Mouse (Mus musculus): ENCODE data around the gene Tead3.

Tead3 gene

GRCm38 (mm10) chr17:28350466-28351352, at the start of gene Tead3:
Gene Tead3, minus strand, starts transcription at chr17:28350817.
- in situ Hi-C loops (cut with MboI; ENCODE audit: low pct_unique_long_range_greater_than_20kb in 1 of 2, low sequenced_read_pairs in 2 of 2, unreplicated experiment in 1 of 2), result no loop called here

GRCm38 (mm10) chr17:28394994-28395393, 44.4 kb upstream of the Tead3 start:
- in situ Hi-C loops (cut with MboI; ENCODE audit: low pct_unique_long_range_greater_than_20kb in 1 of 2, low sequenced_read_pairs in 2 of 2, unreplicated experiment in 1 of 2), result no loop called here

DNA sequence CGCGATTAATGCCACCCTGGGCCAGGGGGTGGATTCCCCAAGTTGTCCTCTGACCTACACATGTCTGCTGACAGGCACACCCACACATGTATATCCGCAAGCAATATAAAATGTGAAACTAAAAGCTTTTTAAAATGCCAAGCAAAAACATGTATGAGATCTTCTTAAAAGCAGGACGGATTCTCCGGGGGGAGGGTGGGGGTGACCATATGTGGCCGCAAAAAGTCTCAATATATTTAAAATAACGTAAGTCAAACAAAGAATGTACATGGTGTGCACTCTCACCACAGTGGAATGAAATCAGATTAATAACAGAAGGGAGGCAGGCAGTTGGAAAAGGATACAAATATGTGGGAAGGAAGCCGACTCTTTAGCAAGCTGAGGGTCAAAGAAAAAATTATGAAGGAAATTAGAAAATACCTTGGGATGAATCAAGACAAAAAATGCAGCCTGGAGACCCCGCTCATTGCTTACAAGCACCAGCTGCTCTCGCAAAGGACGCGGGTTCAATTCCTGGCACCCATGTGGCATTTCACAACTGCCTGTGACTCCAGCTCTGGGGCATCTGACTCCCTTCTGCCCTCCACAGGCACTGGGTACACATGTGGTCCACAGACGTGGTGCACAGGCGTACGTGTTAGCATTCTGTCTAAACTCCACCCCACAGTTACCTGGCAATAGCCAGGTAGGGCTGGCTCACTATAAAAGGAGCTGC, 43.6 kb upstream of the Tead3 start:
- in situ Hi-C loops (cut with MboI; ENCODE audit: low pct_unique_long_range_greater_than_20kb in 1 of 2, low sequenced_read_pairs in 2 of 2, unreplicated experiment in 1 of 2), result no loop called here

DNA sequence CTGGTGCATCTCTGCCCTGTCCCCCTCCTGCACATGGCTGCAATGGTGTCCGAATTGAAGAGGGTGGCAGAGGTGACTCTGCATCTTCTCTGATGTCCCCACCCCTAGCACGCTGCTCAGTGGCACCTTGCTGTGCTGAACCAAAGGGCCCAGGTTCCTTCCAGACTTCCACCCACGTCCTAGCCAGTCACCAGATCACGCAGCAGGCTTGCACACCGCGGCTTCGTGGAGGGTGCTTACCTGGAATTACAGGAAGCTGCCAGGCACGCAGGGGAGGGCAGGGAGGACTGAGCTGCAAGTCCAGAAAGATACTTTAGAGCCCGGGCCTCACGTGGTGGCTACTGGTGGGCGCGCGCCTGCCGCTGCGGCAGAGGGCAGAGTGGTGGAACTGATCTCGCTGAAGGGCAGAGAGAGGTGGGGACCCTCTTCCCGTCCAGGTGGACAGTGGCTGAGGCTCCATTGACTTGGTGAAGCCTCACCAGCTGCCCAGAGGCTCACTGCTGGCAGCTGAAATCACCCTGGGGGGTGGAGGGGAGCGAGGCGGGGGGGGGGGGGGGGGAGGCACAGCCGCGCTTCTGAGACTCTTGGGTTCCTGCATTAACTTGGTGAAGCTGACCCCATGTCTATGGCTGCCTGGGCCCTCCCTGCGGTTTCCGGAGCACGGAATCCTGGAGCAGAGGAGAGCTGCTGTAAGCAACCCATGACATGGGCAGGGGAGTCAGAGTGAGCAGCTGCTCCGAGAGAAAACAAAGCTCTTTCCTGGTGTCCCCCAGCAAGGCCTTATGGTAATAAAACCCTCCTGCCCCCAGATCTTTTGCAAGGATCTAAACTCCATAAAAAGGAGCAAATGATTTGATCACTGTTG, 41.2 kb upstream of the Tead3 start:
- in situ Hi-C loops (cut with MboI; ENCODE audit: low pct_unique_long_range_greater_than_20kb in 1 of 2, low sequenced_read_pairs in 2 of 2, unreplicated experiment in 1 of 2), result no loop called here

- in situ Hi-C loops (cut with MboI; ENCODE audit: low pct_unique_long_range_greater_than_20kb in 1 of 2, low sequenced_read_pairs in 2 of 2, unreplicated experiment in 1 of 2), result loop anchor here in 1 of 2 experiments (10.0 kb wide), 1 partner anchor 146 kb away; the partner anchor contains the start of gene Armc12
Measured at GRCm38 (mm10) chr17:28388534-28388933, 37.9 kb upstream of the Tead3 start.

DNA sequence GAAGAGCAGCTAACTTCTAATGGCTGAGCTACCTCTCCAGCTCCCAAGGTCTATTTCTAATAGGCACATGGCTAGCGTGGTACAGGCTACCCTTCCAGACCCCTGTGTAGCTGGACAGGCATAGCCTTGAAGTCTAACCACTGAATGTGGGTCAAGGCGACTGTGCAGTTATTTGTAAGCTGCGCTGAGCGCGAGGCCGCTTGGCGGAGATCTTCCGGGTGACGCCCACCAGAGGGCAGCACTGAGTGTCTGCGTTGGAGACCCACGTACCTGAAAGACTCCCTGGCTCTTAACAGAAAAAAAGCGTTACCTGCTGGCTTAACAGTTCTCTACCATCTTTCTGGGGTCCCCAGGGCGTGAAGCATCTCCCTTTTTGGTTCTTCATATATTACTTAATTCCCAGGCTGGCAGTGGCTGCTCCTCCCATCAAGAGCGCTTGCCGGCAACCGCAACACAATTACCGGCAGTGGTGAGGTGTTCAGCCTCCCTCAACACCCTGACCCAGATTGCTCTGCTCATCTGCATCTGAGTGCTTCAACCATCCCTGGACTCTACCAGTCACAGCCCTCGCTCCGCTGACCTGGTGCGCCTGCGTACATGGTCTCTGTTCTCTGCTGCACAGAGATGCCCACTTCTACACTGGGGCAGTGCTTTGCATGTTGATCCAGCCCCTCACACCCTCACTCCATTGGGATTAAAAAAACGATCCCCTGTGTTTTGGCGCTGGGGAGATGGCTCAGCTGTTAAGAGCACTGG, 35.7 kb upstream of the Tead3 start:
- in situ Hi-C loops (cut with MboI; ENCODE audit: low pct_unique_long_range_greater_than_20kb in 1 of 2, low sequenced_read_pairs in 2 of 2, unreplicated experiment in 1 of 2), result loop anchor here in 1 of 2 experiments (10.0 kb wide), 1 partner anchor 148 kb away; the partner anchor contains the start of gene Armc12

- in situ Hi-C loops (cut with MboI; ENCODE audit: low pct_unique_long_range_greater_than_20kb in 1 of 2, low sequenced_read_pairs in 2 of 2, unreplicated experiment in 1 of 2), result loop anchor here in 1 of 2 experiments (10.0 kb wide), 1 partner anchor 151 kb away; the partner anchor contains the start of gene Armc12
Measured at GRCm38 (mm10) chr17:28384298-28384697, 33.7 kb upstream of the Tead3 start.

- in situ Hi-C loops (cut with MboI; ENCODE audit: low pct_unique_long_range_greater_than_20kb in 1 of 2, low sequenced_read_pairs in 2 of 2, unreplicated experiment in 1 of 2), result loop anchor here in 1 of 2 experiments (10.0 kb wide), 1 partner anchor 155 kb away; the partner anchor contains the start of gene Armc12
Measured at GRCm38 (mm10) chr17:28380255-28380654, 29.6 kb upstream of the Tead3 start.

- in situ Hi-C loops (cut with MboI; ENCODE audit: low pct_unique_long_range_greater_than_20kb in 1 of 2, low sequenced_read_pairs in 2 of 2, unreplicated experiment in 1 of 2), result loop anchor here in 1 of 2 experiments (5.0 kb wide), 1 partner anchor 162 kb away; no protein-coding TSS in a partner anchor
Measured at GRCm38 (mm10) chr17:28375592-28376061, 25.0 kb upstream of the Tead3 start.

DNA sequence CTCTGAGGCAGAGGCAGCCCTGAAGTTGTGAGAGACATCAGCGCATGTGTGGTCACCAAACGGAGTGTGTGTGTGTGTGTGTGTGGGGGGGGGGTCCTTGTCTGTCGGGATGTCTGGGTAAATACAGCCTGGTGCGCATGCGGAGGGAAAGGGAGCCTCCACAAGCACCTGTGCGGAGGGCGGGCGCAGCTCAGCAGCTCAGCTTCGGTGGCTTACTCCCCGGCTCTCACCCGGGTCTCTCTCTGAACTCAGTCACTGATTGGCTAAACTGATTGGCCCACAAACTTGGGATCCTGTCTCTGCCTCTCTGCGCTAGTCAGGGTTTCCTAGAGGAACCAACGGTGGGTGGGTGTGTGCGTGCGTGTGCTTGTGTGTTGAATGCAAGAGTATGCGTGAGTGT, 23.9 kb upstream of the Tead3 start:
- in situ Hi-C loops (cut with MboI; ENCODE audit: low pct_unique_long_range_greater_than_20kb in 1 of 2, low sequenced_read_pairs in 2 of 2, unreplicated experiment in 1 of 2), result no loop called here

GRCm38 (mm10) chr17:28373821-28374220, 23.2 kb upstream of the Tead3 start:
- in situ Hi-C loops (cut with MboI; ENCODE audit: low pct_unique_long_range_greater_than_20kb in 1 of 2, low sequenced_read_pairs in 2 of 2, unreplicated experiment in 1 of 2), result no loop called here

GRCm38 (mm10) chr17:28371941-28372340, 21.3 kb upstream of the Tead3 start:
- in situ Hi-C loops (cut with MboI; ENCODE audit: low pct_unique_long_range_greater_than_20kb in 1 of 2, low sequenced_read_pairs in 2 of 2, unreplicated experiment in 1 of 2), result no loop called here

- in situ Hi-C loops (cut with MboI; ENCODE audit: low pct_unique_long_range_greater_than_20kb in 1 of 2, low sequenced_read_pairs in 2 of 2, unreplicated experiment in 1 of 2), result no loop called here
Measured at GRCm38 (mm10) chr17:28371286-28371685, 20.7 kb upstream of the Tead3 start.

DNA sequence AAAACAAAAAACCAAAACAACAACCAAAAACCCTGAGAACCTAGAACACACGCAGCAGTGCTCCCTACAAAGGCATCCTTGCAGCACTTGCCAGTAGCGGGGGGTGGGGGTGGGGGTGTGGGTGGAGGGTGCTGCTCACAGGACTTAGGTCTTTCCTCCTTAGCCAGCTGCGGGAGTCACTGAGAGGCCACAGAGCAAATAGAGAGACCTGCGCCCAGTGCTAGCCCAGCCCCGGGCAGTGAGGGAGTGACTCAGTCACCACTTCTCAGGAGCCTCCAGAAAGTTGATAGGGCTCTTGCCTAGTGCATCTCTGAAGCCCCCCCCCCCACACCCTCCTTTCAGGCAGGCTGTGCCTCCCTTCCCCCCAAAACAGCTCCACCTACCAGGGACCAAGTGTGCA, 18.4 kb upstream of the Tead3 start:
- in situ Hi-C loops (cut with MboI; ENCODE audit: low pct_unique_long_range_greater_than_20kb in 1 of 2, low sequenced_read_pairs in 2 of 2, unreplicated experiment in 1 of 2), result no loop called here

GRCm38 (mm10) chr17:28368449-28368848, 17.8 kb upstream of the Tead3 start:
- in situ Hi-C loops (cut with MboI; ENCODE audit: low pct_unique_long_range_greater_than_20kb in 1 of 2, low sequenced_read_pairs in 2 of 2, unreplicated experiment in 1 of 2), result no loop called here

- in situ Hi-C loops (cut with MboI; ENCODE audit: low pct_unique_long_range_greater_than_20kb in 1 of 2, low sequenced_read_pairs in 2 of 2, unreplicated experiment in 1 of 2), result no loop called here
Measured at GRCm38 (mm10) chr17:28365122-28365521, 14.5 kb upstream of the Tead3 start, which contains the start of gene Tulp1. Gene Tulp1, minus strand, starts transcription at chr17:28365222.

- in situ Hi-C loops (cut with MboI; ENCODE audit: low pct_unique_long_range_greater_than_20kb in 1 of 2, low sequenced_read_pairs in 2 of 2, unreplicated experiment in 1 of 2), result no loop called here
Measured at GRCm38 (mm10) chr17:28363507-28363906, 12.9 kb upstream of the Tead3 start.

All from mouse embryonic stem cell (cell line).